Mouse (Mus musculus) adrenal gland, postnatal 25 days (tissue): ENCODE measurements around the gene Adra2b. TPM values are rescaled to one million over a fixed set of nuclear protein-coding genes. Genes with fewer than 3 reads are reported as not detected.

ENCODE experiments used
- DNase-seq: peaks from one replicate; pipeline ENCODE4 v3.0.0; 2021; ENCODE audit warnings: mixed read lengths
- total RNA-seq: library from RNA; stranded (reverse); gene quantifications from 2 replicates; pipeline ENCODE4 v1.2.3, GENCODE M21; 2021

Gene Adra2b
- total RNA-seq, 1 experiment from 2014 or later = 2.0 TPM

GRCm38 (mm10) chr2:127383881-127384280 is 20.9 kb downstream of the Adra2b start:
- DNase-seq = no peak

DNA sequence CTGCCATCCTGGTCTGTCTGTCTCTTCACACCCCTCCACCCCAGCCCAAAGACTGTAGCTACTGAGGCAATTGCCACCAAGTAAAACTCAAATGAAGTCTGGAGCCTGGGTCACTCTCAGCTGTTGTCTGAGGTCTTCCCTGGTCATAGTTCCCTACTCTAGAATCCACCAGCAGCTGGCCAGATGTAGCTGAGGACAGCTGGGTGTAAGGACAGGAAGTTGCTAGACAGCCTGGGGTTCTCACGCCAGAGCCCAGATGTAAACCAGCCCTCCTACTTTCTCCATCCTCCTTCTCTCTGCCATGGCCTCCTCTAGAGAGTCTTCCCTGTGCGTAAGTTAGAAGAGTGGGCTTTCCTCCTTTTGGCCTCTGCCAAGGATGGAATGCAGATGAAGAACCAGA is 24.5 kb downstream of the Adra2b start:
- DNase-seq = no peak

DNA sequence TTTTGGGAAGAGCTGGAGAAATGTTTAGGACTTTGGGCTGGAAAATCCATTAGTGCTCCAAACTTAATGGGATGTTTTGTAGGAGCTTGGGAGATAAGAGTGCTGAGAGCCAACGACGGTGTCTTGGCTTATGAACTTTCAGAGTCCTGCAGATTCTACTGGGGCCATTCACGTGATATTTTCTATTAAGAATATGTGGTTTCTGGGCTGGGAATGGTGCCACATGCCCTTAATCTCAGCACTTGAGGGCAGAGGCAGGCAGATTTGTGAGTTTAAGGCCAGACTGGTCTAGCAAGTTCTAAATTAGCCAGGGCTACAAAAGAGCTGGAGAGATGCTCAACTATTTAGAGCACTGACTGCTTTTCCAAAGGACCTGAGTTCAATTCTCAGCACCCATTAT is 27.3 kb downstream of the Adra2b start:
- no peak for DNase-seq

DNA sequence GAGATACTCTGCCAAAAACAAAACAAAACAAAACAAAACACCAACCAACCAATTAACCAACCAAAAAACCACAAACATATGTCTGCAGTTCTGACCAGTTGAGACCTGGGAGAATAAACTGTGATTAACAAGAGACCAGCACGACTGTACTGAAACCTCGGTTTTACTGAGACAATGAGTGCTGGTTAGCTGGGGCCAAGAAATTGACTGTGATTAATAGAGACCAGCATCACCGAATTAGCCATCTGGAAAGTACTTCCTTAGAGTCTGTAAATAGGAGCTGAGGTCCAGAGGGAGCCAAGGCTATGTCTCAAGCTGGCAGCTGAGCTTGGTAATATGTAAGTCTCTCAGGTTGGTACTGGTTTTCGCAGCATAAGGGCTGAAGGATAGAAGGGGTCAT is 27.8 kb downstream of the Adra2b start:
- DNase-seq = no peak

DNA sequence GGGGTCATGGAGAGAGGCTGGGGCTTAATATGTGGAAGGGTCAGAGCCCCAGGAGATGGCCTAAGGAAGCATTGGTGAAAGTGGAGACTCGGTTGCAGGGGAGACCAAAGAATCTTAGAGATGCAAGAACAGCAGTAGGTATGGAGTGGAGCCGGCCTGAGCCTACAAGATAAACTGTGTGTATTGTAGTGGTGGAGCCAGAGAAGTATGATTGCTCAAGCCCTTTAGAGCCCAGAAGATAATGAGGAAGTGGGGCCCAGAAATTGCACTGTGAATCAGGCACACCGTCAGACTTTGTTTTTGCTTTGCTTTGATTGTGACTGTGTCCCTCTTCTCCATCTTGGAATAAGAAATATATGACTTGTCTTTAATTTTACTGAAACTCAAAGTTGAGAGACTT is 28.3 kb downstream of the Adra2b start:
- no peak for DNase-seq

DNA sequence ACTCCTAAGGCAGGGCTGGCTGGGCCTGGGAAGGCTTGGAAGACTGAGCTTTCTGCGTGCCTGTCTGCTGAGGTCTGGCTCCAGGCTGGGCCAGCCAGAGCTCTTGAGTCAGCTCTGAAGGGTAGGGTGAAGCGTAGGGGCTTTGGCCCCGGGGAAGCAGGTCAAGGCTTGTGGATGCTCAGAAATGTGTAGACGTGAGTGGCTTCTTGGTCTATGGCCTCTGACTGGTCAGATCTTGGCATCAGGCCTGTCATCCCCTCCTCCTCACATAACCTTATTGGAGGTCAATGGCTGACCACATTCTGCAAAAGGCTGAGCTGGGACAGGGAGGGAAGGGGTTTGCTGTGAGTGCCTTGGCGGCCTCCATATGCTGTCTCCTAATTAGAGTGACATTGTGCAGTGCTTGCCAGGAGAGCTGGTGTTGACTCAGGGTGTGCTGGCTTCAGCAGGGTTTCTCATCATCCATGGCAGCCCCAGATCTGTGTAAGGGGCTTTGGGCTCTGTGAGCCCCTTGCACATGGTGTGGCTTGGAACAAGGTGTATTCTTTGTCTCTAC is 31.7 kb downstream of the Adra2b start:
- peak; percentile 26 for DNase-seq

GRCm38 (mm10) chr2:127398738-127399137 is 35.7 kb downstream of the Adra2b start:
- no peak for DNase-seq

- no peak for DNase-seq
Measured at GRCm38 (mm10) chr2:127411126-127411525, 48.1 kb downstream of the Adra2b start.

- no peak for DNase-seq
Measured at GRCm38 (mm10) chr2:127415806-127416205, 52.8 kb downstream of the Adra2b start.

DNA sequence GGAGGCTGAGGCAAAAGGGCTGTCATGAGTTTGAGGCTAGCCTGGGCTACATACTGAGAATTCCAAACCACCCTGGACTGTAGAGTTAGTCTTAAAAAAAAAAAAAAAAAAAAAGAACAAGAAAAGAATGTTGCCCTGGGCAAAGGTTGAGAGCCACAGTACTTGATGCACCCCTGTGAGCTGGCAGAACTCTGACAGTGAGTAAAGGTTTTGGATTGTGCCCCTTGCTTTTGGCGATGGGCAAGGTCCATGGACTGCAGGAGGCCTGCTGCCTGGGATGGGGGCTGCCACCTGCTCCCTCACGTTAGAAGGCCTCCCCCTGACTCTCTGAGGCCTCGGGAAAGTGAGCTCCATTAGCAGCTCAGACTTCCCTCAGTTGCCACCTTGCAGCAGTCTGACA is 53.7 kb downstream of the Adra2b start:
- DNase-seq = no peak

Other genes with a start within 250 kb of the Adra2b start
- gene Ncaph, start 229.3 kb upstream of the Adra2b start, total RNA-seq = 6.4 and 7.5 TPM in 2 replicates
- 5.3 and 7.2 TPM in 2 replicates for gene Itpripl1, start 219.8 kb upstream of the Adra2b start, total RNA-seq
- gene 1810024B03Rik, start 154.9 kb upstream of the Adra2b start, total RNA-seq = 1.7 and 2.0 TPM in 2 replicates
- 75.5 and 84.1 TPM in 2 replicates for gene Snrnp200, start 154.8 kb upstream of the Adra2b start, total RNA-seq
- 81.8 and 94.5 TPM in 2 replicates for gene Ciao1, start 115.4 kb upstream of the Adra2b start, total RNA-seq
- 72.3 and 79.3 TPM in 2 replicates for gene Tmem127, start 115.3 kb upstream of the Adra2b start, total RNA-seq
- gene Stard7, start 93.0 kb upstream of the Adra2b start, total RNA-seq = 110 and 117 TPM in 2 replicates
- gene Dusp2, start 27.0 kb upstream of the Adra2b start, total RNA-seq = 0.49 TPM in 1 of 2 replicates, not detected in the other
- gene Astl, start 24.6 kb upstream of the Adra2b start, total RNA-seq = not detected in 2 replicates
- gene Gpat2, start 62.0 kb downstream of the Adra2b start, total RNA-seq = 0.43 TPM in 1 of 2 replicates, not detected in the other
- 42.0 and 46.8 TPM in 2 replicates for gene Fahd2a, start 81.4 kb downstream of the Adra2b start, total RNA-seq
- gene Kcnip3, start 158.9 kb downstream of the Adra2b start, total RNA-seq = 4.8 and 6.0 TPM in 2 replicates
- gene Prom2, start 178.3 kb downstream of the Adra2b start, total RNA-seq = 0.18 TPM in 1 of 2 replicates, not detected in the other
- 4.5 and 4.8 TPM in 2 replicates for gene Zfp661, start 223.9 kb downstream of the Adra2b start, total RNA-seq
- 97.4 and 98.4 TPM in 2 replicates for gene Mrps5, start 224.0 kb downstream of the Adra2b start, total RNA-seq